8 mouse cellular contexts compared by ENCODE assay signal in the genomic region with DNA sequence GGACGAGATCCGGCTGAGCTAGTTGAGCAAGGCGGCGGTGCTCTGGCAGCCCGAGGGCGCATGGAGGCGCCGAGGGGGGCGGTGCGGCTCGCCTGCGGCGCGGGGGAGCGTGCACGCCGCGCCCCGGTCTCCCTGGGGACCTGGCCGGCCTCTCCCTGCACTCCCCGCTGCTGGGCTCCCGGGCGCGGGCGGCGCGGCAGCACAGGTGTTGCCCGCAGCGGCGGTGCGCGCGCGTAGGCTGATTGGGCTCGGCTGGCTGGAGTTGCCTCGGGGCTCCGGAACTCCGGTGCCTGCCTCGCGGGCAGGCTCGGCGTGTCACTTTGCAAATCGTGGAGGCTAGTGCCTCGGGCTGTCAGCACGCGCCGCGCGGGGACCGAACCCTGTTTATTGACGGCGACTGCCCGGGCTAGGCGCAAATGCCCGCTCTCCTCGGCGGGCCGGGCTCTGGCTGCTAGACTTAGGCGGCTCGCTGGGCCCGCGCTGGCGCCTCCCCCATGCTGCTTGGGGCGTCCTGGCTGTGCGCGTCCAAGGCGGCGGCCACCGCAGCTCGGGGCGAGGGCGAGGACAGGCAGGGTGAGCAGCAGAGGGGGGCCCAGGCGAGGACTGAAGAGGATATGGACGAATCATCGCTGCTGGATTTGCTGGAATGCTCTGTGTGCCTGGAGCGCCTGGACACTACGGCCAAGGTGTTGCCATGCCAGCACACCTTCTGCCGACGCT. TPM values are rescaled to one million over a fixed set of nuclear protein-coding genes. Genes with fewer than 3 reads are reported as not detected.
A peak's percentile ranks its signal among the peaks of the same experiment; 100 is the strongest.
DNase-seq lines count a peak whose midpoint lies in the region; ATAC-seq and TF ChIP-seq lines count a peak whose summit lies in the region.

Sh3rf3 (plus strand) TSS at position 279 of the 720 bp plus-strand sequence.

- peak; percentile 70 for ATAC-seq in kidney, embryonic 16.5 days (ENCODE audit: low FRiP score, low TSS enrichment)

- no peaks in the 10 kb centered on the region for H3K36me3 ChIP-seq in heart, embryonic 10.5 days
- H3K36me3 ChIP-seq in kidney, embryonic 16.5 days (ENCODE audit: insufficient read depth, low read length), result no peaks in the 10 kb centered on the region
- H3K36me3 ChIP-seq in liver, adult 2 months (ENCODE audit: control insufficient read depth, insufficient read depth, low read length), result no peaks in the 10 kb centered on the region

- no peaks in the 10 kb centered on the region for H3K79me2 ChIP-seq in liver, adult 2 months (ENCODE audit: control insufficient read depth, insufficient read depth, low read length)

- peak within 1 kb of the TSS; percentile 99 for H3K4me2 ChIP-seq in kidney, embryonic 16.5 days (replicated peaks; ENCODE audit: low read depth, low read length)

- H3K4me3 ChIP-seq in heart, embryonic 10.5 days, result peak within 1 kb of the TSS; percentile 75
- peak within 1 kb of the TSS; percentile 80 for H3K4me3 ChIP-seq in gastrocnemius, adult 2 months
- H3K4me3 ChIP-seq in kidney, embryonic 16.5 days (ENCODE audit: low read length), result peak within 1 kb of the TSS; percentile 66
- H3K4me3 ChIP-seq in liver, adult 2 months (ENCODE audit: insufficient read depth, low read depth, low read length), result peak within 1 kb of the TSS; percentile 39; the same call in 1 of the 2 replicates

- intact Hi-C loops in gastrocnemius, adult 2 months (cut with DNase I), result loop anchor here (2.0 to 5.0 kb wide), 3 partner anchors 182 to 479 kb away; no protein-coding TSS in a partner anchor

- H3K27ac ChIP-seq in heart, embryonic 10.5 days, result peak within 1 kb of the TSS; percentile 67; the same call in 1 of the 2 replicates
- peak within 1 kb of the TSS; percentile 69 for H3K27ac ChIP-seq in gastrocnemius, adult 2 months
- H3K27ac ChIP-seq in kidney, embryonic 16.5 days (ENCODE audit: low read length), result peak within 1 kb of the TSS; percentile 34; the same call in 1 of the 2 replicates
- H3K27ac ChIP-seq in liver, adult 2 months (replicated peaks; ENCODE audit: insufficient read depth, low read depth, low read length), result no peak within 1 kb of the TSS

- H3K4me1 ChIP-seq in heart, embryonic 10.5 days, result peaks cover 16% of the 10 kb centered on the region
- peaks cover 10% of the 10 kb centered on the region for H3K4me1 ChIP-seq in kidney, embryonic 16.5 days (ENCODE audit: insufficient read depth, low read length)
- H3K4me1 ChIP-seq in liver, adult 2 months (ENCODE audit: control insufficient read depth, insufficient read depth, low read length), result 0 out of 2 replicates have a peak, but pooled peaks cover 2% of the 10 kb centered on the region

- no peaks in the 10 kb centered on the region for H3K9me3 ChIP-seq in heart, embryonic 10.5 days
- no peaks in the 10 kb centered on the region for H3K9me3 ChIP-seq in kidney, embryonic 16.5 days (ENCODE audit: low read length)

- under 1% methylated on average over 79 of the region's 79 CpGs for WGBS in heart, embryonic 10.5 days
- WGBS in kidney, embryonic 16.5 days, result under 1% methylated on average over 68 of the region's 79 CpGs
- WGBS in liver, adult 2 months, result under 1% methylated on average over 75 of the region's 79 CpGs

- TF ChIP-seq CTCF in gastrocnemius, adult 2 months (IDR thresholded peaks at IDR 0.05), result no peak
- no peak for TF ChIP-seq CTCF in liver, adult 2 months (IDR thresholded peaks at IDR 0.05; ENCODE audit: low read depth, low read length)

- H3K27me3 ChIP-seq in heart, embryonic 10.5 days (ENCODE audit: insufficient read depth, poor library complexity, severe bottlenecking), result peaks cover 78% of the 10 kb centered on the region
- peaks cover 29% of the 10 kb centered on the region for H3K27me3 ChIP-seq in kidney, embryonic 16.5 days (ENCODE audit: insufficient read depth, low read length)
- peaks cover 17% of the 10 kb centered on the region for H3K27me3 ChIP-seq in liver, adult 2 months (ENCODE audit: control insufficient read depth, insufficient read depth, low read length)

- no peak for TF ChIP-seq POLR2A in liver, adult 2 months (IDR thresholded peaks at IDR 0.05; ENCODE audit: extremely low read depth, insufficient read depth, low read length)

- peak within 1 kb of the TSS; percentile 69 for H3K9ac ChIP-seq in kidney, embryonic 16.5 days (replicated peaks; ENCODE audit: low read length)
- H3K9ac ChIP-seq in liver, adult 2 months (ENCODE audit: low read depth, low read length), result no peak within 1 kb of the TSS

- DNase-seq in heart, embryonic 10.5 days (ENCODE audit: low spot score), result no peak
- DNase-seq in heart, adult 11 months, result no peak
- peak; percentile 55 to 56 for DNase-seq in cerebellum, postnatal 14 days
- DNase-seq in gastrocnemius, adult 2 months, result peak; percentile 60
- DNase-seq in liver, adult 2 months (ENCODE audit: extremely low read depth, low read depth, low spot score), result no peak
- peak; percentile 62 for DNase-seq in neural tube, embryonic 10.5 days (ENCODE audit: extremely low spot score, low spot score)
- peak; percentile 65 for DNase-seq in testis, postnatal 14 days (ENCODE audit: low spot score)

RNA-seq across cellular contexts. Expression of gene Sh3rf3, which starts in this region (rescaled TPM):
- 0.17 and 0.65 TPM in 2 replicates for polyA plus RNA-seq in heart, embryonic 10.5 days (2016; fragmentation: Nextera tagmentation; extraction: Ambion mirVana)
- total RNA-seq in gastrocnemius, adult 2 months (2021), result 1 to 10 TPM in 1 of 2 experiments, under 1 TPM in 1; 0.41 to 1.0 TPM
- 0.78 and 0.89 TPM in 2 replicates for polyA plus RNA-seq in kidney, embryonic 16.5 days (2015; fragmentation: Nextera tagmentation; extraction: Ambion mirVana)
- total RNA-seq in liver, adult 2 months (2014; rRNA removed), result 0.20 TPM in 1 of 2 replicates, not detected in the other
- polyA plus RNA-seq in liver, adult 2 months (2012; rRNA removed), result not detected in 2 replicates

Comparison
In these comparisons a context has a peak if more than half of its experiments do, and no peak if none do; other contexts are left out.
1. Peak in ATAC-seq, H3K4me3 ChIP-seq, H3K27ac ChIP-seq, H3K9ac ChIP-seq and H3K4me2 ChIP-seq in kidney, embryonic 16.5 days; RNA of the gene not detected or under 1 TPM.
2. DNase-seq: peak in cerebellum, postnatal 14 days (2 of 2), gastrocnemius, adult 2 months (single experiment), neural tube, embryonic 10.5 days (single experiment) and testis, postnatal 14 days (single experiment); none in heart, embryonic 10.5 days (single experiment), heart, adult 11 months (single experiment) and liver, adult 2 months (single experiment).
3. Peak in every context shown above with its lines, with median percentiles within 50 percentile points of each other: H3K4me3 ChIP-seq.